Mouse (Mus musculus) mouse embryonic stem cell (cell line): Measurements from ENCODE around the gene Unc13a.

ENCODE experiments used
- in situ Hi-C, 2 experiments: fragments of 300-500 bp; cut with MboI; formaldehyde crosslinking; loops; 1 replicate in 1 of 2; 3 replicates in 1 of 2; pipeline ENCODE4 v1.14.3; 2019 to 2020; ENCODE audit warnings: low sequenced_read_pairs in 2 of 2, low pct_unique_long_range_greater_than_20kb in 1 of 2, mixed read lengths in 1 of 2; ENCODE audit not compliant: unreplicated experiment in 1 of 2

Unc13a gene

GRCm38 (mm10) chr8:71601939-71602665, 69.5 kb downstream of the Unc13a start:
- in situ Hi-C loops: loop anchor here in 1 of 2 experiments (5.0 kb wide), 1 partner anchor 40 kb away; no protein-coding TSS in a partner anchor

GRCm38 (mm10) chr8:71598841-71599240, 72.7 kb downstream of the Unc13a start:
- in situ Hi-C loops: no loop called here

- in situ Hi-C loops: no loop called here
These were observed 73.2 kb downstream of the Unc13a start for GRCm38 (mm10) chr8:71598375-71598774.

DNA sequence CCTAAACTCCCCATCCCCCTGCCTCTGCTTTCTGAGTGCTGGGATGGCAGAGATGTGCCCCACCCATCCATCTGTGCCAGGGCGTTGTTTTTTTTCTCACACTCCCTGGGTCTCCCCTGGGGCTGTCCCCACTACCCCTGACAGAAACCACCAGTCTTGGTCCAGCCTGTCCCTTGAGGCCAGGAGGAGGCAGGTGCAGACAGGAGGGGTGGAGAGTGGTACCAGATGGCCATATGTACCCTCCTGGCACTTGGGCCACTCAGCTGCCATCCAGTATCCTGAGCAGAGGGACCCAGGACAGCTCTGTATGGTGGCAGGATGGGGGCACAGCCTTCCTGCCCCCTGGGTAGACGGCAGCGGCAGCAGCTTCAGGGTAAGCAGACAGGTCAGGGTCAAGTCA, 74.1 kb downstream of the Unc13a start, which contains the start of gene Fam129c:
Fam129c (plus strand) TSS at position 198 of the 400 bp plus-strand sequence.
- in situ Hi-C loops: no loop called here

GRCm38 (mm10) chr8:71596798-71597197, 74.8 kb downstream of the Unc13a start:
- in situ Hi-C loops: no loop called here

GRCm38 (mm10) chr8:71596384-71596783, 75.2 kb downstream of the Unc13a start:
- in situ Hi-C loops: no loop called here

DNA sequence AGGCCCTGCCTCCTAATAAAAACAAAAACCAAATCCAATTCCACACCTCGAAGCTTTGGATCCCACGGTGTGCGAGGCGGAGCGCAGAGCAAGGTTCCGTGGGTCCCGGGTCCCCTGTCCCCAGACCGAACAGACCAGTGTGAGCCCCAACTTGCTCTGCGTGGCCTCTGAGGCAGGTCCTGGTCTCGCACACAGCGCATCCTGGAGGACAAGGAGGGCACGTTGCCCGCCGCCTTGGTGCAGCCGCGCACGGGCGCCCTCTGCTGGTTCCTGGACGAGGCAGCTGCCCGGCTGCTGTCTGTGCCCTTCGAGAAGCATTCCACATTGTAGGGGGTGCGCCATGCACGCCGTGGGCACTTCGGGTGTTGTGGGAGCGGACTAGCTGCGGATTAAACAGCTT, 75.7 kb downstream of the Unc13a start:
- in situ Hi-C loops: no loop called here

- in situ Hi-C loops: no loop called here
These were observed 77.2 kb downstream of the Unc13a start for GRCm38 (mm10) chr8:71594324-71594722.

GRCm38 (mm10) chr8:71593556-71594323, 77.8 kb downstream of the Unc13a start:
- in situ Hi-C loops: no loop called here

GRCm38 (mm10) chr8:71592374-71593170, 79.0 kb downstream of the Unc13a start:
- in situ Hi-C loops: no loop called here

DNA sequence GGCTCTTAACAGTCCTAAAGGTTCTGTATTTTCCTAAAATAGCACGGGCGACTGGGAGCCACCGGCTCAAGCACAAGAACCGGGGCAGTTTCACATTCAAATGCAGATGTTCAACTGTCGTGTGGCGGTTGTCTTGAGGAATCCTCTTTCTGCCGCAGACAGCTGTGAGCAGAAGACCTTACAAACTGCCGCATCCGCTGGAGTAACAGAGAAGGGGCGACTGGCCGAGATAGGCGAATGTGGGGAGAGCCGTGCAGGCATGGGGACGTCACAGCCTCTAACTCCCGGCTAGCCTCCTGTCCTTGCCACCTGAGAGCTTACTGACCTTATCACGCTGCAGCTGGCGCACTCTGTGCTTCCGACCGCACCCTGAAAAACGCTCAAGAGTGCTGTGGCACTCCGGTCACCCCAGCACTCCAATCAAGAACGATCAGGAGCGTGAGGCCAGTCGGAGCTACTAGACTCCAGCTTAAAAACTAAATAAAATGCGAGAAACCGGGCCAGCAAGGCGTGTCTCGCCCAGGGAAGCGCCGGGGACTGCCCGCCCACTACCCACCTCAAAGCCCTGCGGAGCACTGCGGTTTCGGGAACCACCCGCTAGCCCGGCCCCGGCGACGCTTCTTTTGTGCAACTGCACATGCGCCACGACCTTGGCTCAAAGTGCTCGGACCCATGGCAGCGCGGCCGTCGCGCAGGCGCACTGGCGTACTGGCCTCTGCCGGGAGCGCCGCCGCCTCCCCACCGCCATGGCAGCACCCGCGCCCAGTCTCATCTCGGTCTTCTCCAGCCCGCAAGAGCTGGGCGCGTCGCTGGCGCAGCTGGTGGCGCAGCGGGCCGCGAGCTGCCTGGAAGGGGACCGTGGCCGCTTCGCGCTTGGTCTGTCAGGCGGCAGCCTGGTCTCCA, 79.8 kb downstream of the Unc13a start, which contains the start of gene Pgls:
Pgls (plus strand) TSS at position 706 of the 903 bp plus-strand sequence.
- in situ Hi-C loops: no loop called here

DNA sequence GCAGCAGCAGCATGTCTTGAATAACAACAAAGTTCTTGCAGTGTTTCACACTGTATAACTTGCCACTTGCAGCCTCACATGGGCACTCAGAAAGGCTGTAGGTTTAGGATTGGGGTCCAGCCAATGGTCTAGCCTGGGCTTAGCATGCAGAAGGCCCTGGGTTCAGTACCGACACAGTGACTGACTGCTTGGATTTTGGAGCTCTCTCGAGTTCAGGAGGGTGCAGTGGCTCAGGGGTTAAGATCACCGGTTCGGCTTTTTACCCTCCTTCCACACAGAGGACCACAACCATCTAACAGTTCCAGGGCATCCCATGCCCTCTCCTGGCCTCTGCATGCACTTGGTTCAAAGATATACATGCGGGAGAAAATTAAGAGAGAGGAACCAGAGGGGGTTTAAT, 80.5 kb downstream of the Unc13a start:
- in situ Hi-C loops: no loop called here

DNA sequence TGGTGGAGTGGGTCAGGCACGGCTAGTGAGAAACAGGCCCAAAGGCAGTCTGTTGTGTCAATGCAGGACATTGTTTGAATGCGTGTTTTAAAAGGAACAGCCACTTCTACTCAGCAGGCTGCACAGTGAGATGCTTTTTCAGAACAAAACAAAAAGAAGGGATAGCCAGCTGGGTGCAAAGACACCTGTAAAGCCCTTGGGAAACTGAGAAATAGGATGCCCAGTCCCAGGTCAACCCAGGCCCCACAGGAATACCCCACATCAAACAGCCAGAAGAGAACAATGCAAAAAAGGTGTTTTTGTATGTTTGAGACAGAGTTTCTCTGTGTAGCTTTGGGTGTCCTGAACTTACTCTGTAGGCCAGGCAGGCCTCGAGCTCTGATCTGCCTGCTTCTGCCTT, 82.8 kb downstream of the Unc13a start:
- in situ Hi-C loops: no loop called here

DNA sequence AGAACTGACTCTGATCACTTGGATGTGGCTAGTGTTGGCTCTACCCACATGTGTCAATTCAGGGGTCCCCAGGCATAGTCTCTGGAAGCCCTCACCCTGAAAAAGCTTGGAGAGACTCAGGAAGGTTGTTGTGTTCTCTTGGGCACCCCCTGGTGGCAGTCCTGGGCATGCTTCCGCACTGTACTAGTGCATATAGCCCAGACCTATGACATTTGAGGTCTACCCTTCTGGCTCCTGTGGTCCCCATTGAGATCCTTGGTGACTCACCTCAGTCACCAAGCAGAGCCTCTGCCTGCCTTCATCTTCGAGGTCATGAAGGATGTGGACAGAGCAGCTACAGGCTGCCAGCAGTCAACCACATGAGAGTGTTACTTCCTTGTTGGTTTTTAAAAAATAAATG, 84.7 kb downstream of the Unc13a start:
- in situ Hi-C loops: no loop called here

DNA sequence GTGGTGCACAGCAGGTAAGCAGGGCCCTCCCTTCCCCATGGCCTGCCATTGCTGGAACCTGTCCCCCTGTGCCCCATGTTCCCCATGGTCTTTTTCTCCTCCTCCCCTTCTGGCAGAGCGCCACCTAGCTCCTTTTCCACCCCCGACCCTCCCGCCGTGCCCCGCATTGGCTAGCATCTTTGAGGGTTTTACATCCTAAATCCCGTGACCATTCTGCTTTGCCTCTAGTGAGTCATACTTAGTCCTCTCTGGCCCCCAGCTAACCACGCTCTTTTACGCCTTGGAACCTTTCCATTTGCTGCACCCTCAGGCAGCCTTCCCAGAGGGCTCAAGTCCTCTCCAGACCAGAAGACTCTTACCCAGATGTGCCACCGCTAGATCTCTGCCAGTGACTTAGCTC, 91.4 kb downstream of the Unc13a start:
- in situ Hi-C loops: no loop called here

GRCm38 (mm10) chr8:71579476-71579875, 92.1 kb downstream of the Unc13a start:
- in situ Hi-C loops: no loop called here

GRCm38 (mm10) chr8:71579009-71579408, 92.5 kb downstream of the Unc13a start:
- in situ Hi-C loops: no loop called here

DNA sequence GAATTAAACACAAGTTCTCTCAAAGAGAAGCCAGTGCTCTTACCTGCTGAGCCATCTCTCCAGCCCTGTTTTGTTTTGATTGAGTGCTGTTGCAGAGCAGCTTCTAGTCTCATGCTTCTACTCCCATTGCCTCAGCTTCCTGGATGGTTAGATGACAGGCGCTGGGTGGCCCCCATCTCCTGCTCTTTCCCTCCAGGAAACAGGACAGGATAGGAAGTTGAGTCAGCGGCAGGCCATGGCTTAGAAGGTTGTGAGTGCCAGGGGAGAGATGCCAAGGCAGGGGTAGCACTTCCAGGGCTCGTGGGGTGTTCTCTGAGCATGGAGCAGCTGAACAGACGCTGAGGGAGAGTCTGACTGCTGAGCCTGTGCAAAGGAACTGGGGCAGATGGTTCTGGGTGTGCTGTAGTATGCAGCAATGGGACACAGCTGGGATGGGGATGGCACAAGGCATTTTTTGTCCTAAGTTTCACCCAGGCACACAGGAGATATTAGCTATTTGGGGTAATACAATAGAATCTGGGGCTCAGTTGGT, 93.6 kb downstream of the Unc13a start:
- in situ Hi-C loops: no loop called here
